Mouse (Mus musculus): ENCODE results near the gene Zdhhc13.
A peak's percentile ranks its signal among the peaks of the same experiment; 100 is the strongest.

Gene Zdhhc13

DNA sequence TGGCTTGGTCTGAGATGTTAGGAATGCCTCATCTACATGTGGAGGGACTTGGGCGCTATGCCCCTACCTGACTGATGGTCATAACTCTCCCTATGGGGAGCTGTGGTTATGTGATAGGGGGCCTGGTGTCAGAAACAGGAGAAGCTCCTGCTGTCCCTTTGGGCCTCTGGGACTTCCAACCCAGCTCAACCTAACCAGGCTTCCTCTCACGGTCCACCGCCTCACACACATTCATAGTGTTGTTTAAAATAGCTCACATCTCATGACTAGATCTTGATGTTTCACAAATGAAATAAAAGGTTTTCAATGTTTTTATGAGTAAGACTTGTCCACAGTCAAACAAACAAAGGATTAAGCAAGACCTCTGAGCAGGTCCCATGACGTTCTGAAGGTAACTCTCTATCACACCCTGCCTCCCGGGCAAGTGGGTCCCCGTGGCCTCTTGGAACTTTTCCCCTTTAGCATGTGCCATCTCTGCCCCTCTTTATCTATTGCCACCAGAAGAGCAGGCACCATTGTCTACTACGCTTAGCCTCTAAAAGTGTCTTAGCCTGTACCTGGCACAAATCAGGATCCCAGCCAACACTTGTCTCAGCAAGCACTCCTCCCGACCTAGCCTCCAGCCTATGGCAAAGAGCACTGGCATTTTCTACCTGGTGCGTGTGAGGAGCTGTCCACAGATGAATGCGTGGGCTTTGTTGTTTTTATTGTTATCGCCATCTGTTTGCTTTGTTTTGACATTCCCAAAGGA is 3.9 kb upstream of the Zdhhc13 start:
- DNase-seq, result no peak

DNA sequence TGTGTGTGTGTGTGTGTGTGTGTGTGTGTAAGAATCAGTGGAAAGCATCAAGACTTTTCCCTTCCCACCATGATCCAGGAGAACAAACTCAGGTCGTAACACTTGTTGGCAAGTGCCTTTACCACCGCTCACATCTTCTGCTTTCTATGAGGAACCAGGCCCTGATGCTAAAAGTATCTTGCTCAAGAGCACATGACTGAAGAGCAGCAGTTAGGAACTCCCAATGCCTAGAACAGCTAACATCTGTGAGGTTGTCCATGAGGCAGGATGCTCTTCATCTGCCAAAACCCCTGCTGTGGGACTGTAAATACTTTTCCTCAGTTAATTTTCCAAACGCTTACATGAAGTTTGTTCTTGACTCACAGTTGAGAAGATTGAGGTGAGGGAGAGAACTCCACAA is 455 bp upstream of the Zdhhc13 start:
- DNase-seq, result no peak

DNA sequence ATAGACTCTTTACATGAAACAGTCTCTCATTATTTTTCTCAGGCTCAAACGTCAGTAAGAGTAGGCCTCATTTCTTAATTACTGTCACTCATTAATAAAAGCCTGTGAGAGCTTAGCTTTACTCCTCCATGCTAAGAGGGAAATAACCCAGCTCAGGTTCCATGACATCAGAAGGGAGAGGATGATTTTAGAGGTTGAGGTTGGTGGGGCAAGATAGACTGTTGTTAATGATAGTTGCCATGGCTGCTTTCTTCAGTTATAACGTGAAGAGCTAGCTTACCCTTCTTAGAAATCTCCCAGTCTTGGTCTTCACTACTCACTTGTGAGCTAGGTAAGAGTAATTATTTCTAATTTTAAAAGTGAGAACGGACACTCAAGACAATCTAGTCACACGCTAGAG is 1.3 kb downstream of the Zdhhc13 start:
- no peak for DNase-seq

DNA sequence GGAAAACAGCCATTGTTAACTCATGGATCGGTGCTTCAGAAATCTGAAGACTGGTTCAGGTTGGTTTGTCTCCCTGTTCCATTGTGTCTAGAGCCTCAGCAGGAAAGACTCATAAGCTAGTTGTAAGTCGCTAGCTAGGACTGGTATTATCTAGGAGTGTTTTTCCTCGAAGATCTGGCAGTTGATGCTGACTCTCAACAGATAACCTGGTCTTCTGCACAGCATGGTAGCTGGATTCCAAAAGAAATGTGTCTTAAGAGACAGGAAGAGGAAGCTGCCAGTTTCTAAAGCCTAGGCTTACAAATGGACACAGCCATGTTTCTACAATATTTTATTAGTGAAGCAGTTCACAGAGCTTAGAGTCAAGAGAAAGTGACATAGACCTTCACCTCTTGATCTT is 2.6 kb downstream of the Zdhhc13 start:
- DNase-seq, result no peak

DNA sequence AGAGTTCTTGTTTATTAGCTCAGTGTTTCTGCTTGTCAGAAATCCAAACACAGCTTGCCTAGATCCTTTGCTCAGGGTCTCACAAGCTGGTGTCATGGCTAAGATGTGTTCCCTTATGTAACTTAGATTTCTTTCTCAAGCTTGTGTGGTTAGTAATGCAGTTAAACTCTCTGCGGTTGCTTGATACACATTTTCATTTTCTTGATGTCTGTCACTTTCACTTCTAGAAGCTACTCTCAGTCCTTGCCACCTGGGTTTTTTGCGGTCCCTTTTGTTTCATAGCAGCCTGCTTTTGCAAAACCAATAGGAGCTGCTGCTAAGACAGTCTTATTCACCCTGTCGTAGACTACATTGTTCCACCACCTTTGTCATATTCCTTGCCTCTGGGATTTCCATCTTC is 6.3 kb downstream of the Zdhhc13 start:
- peak; percentile 27 for DNase-seq

DNA sequence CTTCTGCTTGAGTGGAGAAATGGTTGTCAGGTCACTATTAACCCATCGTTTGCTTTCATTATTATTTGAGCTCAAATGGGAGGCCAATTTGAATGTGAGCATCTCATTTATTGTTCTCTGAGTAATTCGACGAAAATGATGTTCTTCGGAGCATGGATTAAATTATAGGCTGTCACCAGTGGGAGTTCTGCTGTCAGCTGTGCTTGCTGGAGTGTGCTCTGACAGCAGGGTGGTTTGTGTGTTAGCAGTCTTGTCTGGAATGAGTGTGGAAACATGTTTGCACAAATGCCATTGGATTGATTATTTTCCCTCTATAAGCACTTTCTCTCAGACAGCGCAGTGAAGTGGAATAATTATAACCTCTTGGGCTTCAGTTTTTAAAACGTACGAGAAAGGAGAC is 14.6 kb downstream of the Zdhhc13 start:
- no peak for DNase-seq

DNA sequence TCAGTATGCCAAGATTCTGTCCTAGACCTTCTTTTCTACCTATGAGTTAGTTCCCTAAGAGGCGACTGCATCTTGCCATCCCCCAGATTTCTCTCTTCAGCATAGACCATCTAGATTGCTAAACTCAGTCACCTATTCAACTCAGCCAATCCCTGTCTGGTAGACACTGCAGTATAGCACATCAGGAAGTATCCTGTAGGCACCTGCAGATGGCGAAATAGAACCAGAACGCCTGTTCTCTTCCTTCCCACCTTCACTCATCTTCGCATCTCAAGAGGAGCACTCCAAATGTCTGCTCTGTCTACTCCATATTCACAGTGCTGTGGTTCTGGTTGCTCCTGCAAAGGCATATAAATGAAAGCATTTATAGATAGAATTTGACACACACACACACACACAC is 17.8 kb downstream of the Zdhhc13 start:
- no peak for DNase-seq

DNA sequence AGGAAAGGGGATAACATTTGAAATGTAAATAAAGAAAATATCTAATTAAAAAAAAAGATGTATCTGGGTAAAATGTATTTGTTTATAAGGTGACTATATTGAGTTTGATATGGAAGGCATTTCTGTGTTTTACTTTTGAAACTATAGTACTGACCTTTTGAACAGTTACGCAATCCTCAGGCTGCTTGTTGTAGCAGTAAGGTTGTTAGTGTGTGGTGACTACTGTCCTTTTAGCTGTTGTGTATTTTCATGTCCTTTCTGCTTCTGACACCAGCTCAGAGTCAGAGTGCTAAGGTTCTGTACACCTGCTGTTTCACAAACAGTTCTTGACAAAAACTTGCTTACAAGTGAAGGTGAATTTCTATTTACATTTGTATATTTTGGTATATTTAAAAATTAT is 21.8 kb downstream of the Zdhhc13 start:
- no peak for DNase-seq

DNA sequence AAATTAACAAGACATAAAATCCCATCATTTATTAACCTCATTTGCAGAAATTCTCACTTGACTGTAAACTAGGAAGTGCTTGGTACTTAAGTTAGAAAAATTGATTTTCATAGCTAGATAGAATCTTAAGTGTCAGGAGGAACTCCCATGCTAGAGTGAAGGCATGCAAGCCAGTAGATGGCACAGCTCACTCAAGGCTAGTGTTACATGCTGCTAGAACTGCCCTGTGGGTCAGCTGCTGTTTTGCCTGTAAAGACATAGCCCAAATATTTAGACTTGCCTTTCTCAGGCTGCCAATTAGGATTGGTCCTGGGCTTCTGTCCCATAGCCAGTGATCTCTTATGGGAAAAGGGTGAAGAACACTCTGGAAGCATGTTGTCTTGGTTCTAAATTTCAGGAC is 23.6 kb downstream of the Zdhhc13 start:
- no peak for DNase-seq

DNA sequence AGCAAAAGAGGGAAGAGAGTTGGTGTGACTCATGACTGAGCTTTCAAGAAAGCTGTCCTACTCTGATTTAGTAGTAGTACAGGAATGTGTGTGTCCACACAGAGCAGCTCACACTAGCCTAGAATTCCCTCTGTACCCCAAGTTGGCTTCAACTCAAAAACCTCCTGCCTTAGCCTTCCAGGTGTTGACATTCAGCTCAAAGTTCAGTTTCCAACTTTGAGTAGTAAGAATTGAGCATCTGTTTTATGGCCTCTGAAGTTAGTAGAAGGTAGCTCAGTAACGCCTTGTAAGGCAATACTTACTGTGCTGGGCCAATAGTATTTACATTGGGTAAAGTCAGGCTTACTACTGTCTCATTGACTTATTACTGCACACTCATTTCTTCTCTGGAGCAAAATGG is 24.8 kb downstream of the Zdhhc13 start:
- no peak for DNase-seq

DNA sequence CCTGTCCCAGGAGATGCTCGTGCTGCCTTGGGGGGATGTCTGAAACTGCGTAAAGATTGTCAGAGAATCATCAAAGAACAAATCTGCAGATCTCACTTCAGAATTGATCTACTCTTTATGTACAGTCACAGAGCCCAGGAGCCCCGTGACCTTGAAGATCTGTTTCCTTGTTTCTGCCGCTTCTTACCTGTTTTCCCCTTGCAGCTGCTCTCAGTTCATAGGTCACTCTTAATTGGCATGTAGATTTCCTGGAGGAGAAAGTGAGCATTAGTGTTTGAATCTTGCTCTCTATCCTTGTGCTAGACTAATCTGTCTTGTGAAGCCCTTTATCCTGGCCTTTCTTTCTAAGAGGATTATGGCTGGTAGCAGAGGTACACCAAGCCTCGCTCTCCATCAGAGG is 32.9 kb downstream of the Zdhhc13 start:
- no peak for DNase-seq

DNA sequence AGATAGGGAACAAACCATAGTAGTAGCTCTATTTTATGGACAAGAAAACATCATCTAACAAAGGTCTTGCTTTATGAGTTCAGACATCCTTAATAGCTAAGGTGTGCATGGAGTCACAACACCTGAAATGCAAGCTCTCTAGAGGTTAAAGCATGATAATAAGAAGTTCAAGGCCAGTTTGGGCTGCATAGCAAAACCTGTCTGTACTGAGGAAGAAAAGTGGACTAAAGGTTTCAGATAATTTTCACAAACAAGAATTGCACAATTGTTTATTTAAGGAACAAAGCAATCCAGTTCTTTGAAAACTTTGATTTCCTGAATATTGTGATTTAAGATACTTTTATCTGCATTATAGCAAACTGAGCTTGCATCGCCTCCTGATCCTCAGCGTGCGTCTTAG is 34.8 kb downstream of the Zdhhc13 start:
- DNase-seq, result no peak

DNA sequence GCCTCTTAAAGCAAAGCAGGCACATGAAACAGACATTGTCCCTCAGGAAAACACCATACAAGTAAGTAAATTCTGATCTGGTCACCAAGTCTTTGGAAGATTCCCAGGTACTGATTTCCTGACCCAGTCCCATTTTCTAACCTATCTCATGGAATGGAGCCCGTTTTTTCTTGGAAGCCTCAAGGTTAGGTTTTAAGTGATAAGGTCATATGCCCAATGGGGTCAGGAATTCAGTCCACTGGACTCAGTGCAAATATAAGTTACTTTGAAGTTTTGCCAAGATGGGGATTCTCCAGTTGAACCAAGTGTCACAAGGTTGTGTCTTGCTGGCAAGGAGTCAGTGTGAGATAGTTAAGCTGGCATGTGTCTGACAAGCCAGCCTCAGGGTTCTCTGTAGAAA is 35.9 kb downstream of the Zdhhc13 start:
- no peak for DNase-seq

DNA sequence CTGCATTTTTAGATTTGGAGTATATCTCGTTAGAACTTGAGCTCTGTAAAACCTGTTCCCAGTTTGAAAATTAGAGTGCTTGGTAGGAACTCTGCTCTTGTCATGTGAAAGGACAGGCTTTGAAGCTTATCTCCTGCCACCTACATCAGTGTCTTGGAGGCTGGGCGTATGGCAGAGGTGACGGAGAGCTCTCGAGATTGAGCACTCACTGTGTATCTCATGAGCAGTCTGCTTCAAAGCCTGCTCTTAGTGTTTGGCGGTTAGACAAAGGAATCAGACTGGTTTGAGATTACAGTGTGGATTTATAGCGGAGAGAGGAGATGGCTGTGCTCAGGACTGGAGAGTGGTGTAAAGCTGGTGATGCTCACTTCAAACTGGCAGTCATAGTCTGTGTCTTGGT is 36.4 kb downstream of the Zdhhc13 start:
- DNase-seq, result no peak

DNA sequence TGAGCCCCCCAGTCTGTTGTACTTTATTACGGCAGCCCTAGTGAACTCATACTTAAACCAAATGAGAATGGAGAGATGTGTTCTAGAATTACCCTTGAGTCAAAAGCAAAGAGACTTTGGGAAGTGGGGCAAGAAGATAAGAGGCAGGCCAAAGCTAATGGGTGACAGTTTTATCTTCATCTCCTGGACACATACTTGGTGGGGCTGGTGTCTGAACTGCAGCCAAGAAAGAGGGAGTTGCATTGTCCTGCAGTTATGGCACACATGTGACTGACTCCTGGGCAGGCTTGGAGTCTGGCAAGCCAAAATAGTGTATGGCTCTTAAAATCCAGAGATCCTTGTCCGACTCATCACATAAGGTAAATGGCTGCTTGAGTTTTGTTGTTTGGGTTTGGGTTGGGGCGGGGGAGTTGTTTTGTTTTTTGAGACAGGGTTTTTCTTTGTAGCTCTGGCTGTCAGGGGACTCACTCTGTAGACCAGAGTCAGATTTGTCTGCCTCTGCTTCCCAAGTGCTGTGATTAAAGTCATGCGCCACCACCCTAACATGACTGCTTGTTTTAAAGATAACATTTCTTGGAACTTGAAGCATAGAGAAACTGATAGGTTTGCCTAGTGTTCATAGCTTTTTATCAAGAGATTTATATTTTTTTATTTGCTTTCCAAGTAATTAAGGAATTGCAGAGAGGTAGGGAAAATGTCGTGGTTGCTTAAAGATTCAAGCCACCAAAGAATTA is 40.5 kb downstream of the Zdhhc13 start:
- DNase-seq, result no peak

DNA sequence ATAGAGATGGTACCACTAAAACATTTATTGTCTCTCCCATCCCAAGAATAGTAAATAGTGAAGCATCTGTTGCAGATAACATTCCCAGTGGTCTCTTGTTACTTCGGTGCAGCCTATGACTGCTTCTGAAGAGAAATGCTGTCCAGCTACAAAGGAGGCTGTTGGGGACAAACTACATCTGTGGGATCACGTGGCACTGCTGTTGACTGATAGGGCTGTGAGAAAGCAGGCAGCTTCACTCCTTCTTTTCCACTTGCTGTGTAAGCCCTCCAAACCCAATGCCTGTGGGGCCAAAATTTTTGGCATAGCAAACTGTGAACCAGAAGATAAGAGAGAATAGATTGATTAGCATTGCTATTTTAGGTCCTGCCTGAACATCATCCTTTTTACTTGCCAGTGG is 41.6 kb downstream of the Zdhhc13 start:
- no peak for DNase-seq

DNA sequence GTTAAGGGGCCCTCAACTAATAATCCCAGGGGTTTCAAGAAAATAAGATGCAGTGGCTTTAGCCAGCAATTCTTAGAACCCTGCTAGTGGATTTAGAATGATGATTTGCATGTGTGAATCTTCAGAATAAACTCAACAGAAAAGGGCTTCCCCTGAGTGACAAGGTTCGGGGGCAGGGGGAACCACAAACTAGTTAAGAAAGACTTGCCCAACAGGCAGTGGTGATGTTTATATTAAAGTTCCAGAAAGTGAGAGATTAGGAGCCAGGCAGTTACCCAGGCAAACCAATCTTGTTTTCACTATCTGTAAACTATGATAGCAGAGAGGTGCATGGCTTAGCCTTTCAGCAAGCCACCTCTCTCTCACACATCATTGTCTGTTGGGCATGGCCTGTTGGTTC is 43.9 kb downstream of the Zdhhc13 start:
- no peak for DNase-seq

DNA sequence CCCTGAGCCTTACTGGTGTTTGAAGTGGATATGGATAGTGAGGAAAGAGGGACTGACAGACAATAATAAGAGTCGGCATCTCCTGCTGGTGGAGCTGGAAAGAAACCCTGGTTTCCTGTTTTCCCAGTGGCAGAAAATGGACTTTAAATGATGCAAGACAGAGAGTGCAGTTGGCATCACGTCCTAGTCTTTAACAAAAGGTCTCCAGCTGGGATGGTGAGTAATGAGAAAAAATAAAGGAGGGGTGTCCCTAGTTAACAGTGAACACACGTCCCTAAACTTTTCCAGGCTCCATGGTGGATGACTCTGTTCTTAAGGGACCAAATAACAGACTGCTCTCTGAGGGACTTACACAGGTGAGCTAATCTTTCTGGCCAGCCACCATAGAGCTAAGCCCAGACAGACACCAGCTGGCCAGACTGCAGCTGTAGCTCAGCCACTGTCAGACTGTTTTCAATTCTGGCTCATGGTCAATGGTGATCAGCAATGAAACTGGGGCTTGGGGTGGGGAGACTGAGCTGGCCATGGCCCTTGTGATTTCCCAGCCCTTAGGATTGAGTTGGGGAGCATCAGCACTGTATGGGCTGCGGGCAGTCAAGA is 45.7 kb downstream of the Zdhhc13 start:
- no peak for DNase-seq

DNA sequence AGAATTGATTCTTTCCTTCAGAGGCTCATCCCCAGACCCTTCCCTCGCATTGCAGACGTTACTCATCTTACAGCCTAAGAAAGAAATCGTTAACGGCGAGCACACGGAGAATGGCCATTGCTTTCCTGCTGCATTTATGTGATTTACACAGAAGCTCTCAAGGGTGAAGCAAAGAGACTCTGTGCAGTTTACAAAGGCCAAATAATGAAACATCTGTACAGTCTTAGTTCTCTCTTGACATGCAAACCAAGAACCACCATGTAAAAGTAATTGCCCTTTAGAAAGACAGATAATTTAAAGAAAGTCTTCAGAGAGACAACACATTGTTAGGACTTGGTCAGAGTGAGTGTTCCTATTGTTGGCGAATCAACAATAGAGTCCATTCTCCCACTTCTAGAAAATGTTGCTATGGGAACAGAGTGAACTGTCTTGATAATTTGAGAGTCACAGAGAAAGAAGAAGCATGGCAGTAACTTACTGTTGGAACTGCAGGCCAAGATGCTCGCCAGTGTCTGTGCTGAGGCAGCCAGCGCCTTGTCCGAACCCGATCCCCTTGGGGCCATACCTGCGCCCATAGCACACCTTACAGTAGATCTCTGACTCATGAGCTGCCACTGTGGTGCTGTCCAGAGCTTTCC is 46.3 kb downstream of the Zdhhc13 start:
- DNase-seq, result no peak

DNA sequence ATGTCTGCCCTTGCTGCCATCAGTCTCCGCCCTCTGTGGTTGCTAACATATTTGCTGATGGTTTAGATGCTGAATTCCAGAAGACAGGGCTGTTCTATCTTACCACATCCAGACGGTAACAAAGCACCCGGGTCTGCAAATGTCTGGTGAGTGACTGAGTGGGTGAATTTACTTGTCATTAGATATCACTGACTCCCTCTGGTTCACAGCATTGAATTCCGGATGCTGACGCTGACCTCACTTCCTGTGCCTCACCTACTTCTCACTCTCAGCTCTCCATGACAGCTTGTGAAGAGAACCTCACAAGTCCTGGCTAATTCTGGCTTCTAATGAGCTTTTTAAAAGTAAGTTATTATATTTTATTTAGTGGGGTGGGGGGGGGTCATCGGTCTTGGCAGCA is 48.1 kb downstream of the Zdhhc13 start:
- DNase-seq, result no peak

DNA sequence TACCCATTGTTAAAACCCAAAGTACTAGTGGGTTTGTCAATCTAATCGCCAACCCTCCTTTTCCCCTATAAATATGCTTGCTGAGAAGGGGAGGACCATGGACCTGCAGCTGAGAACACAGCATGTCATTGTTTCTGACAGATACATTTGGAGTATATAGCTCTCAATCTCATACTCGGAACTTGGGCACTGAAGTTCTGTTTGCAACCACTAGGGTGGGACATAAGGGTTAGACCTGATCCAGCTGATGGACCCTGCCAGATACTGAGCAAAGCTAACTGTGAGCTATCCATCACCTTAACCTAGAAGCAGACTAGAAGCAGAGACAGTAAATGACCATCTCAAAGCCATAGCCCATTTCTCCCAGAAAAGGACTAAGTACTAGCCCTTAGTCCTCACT is 49.6 kb downstream of the Zdhhc13 start:
- no peak for DNase-seq

DNA sequence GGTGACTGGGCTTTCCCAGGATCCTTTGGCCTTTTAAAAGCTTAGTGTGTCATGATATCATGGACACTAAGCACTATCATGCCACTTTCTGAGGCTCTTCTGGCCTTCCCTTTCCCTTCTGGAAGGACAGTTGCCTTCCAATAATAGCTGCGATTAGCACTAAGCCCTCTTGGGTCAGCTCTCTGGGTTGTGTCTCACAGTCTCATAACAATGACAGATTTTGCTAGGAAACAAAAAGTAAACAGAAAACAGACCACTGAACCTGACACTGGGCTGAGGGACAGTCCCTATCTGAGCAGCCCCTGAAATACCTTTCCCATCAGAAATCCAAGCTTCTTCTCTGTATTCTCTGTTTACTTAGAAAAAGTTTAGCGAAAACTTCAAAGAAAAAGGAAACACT is 51.7 kb downstream of the Zdhhc13 start:
- DNase-seq, result no peak

DNA sequence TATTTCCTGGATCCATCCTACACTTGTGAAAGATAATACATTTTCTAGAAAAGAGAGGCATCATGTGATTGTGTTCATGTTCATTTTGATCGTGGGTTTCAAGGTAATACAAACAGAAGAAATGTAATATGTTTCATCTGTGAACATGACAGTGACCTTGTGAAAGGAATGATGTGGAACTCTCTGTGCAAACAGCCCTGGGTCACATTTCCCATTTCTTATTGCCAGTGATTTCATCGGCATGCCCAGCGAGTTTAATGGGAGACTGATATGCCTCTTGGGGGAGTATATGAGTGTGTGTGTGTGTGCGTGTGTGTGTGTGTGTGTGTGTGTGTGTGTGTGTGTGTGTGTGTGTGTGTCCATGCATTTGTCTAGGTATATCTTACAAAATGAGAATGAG is 52.7 kb downstream of the Zdhhc13 start:
- no peak for DNase-seq

DNA sequence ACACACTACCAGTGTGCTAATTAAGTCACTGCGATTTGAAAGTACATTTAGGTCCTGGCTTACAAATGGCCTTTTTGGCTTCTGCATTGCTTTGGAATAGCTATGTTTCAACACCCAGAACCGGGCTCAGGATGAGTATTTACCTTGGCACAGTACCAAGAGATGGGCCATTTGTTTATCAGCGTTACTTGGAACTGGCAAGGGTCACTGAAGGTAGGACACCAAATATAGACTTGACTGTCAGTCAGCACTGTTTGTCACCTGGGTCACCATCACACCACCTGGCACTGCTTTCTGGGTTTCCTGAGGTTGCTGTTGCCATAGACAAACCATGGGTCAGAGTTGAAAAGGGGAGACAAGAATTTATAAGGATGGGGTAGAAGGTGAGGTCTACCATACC is 53.5 kb downstream of the Zdhhc13 start:
- no peak for DNase-seq
